Comparison of ENCODE assay signal across 36 mouse cellular contexts in genomic region chr4:137046110-137046509, GRCm38 (mm10).
"Had no signal": no experiment of that assay in that cellular context is flagged by ENCODE, and none has a peak within 500 bp of the region (broad histone marks: within the 10 kb centered on the region; RNA-seq: fewer than 3 reads in every experiment).

No protein-coding gene starts in this region.

- H3K9me3 ChIP-seq: heart, embryonic 13.5 days; heart, embryonic 15.5 days; hindbrain, embryonic 13.5 days; hindbrain, embryonic 15.5 days; intestine, embryonic 15.5 days had no signal

- H3K9ac ChIP-seq: heart, embryonic 12.5 days; heart, embryonic 13.5 days; heart, embryonic 15.5 days; hindbrain, embryonic 12.5 days; hindbrain, embryonic 13.5 days; hindbrain, embryonic 14.5 days; hindbrain, embryonic 15.5 days; intestine, embryonic 15.5 days; kidney, embryonic 15.5 days had no signal

- DNase-seq: heart, postnatal 10 days; heart, postnatal 14 days; heart, postnatal 36 days; heart, postnatal 4 days; kidney, adult 11 months; kidney, adult 18-20 months; kidney, adult 2 months; kidney, adult 8-10 months; kidney, adult 9 months; kidney, postnatal 10 days; kidney, postnatal 14 days; kidney, postnatal 25 days; kidney, postnatal 36 days; kidney, postnatal 4 days; layer of hippocampus, adult 9-11 months; layer of hippocampus, postnatal 36 days had no signal

- H3K27ac ChIP-seq: heart, embryonic 10.5 days; heart, embryonic 13.5 days; heart, embryonic 15.5 days; hindbrain, embryonic 10.5 days; hindbrain, embryonic 12.5 days; hindbrain, embryonic 13.5 days; hindbrain, embryonic 14.5 days; hindbrain, embryonic 15.5 days; hindbrain, postnatal 0 days; intestine, embryonic 15.5 days; kidney, embryonic 15.5 days; kidney, postnatal 0 days; layer of hippocampus, adult 2 months; left cerebral cortex, adult 2 months had no signal

- H3K4me3 ChIP-seq: heart, embryonic 10.5 days; heart, embryonic 12.5 days; heart, embryonic 13.5 days; heart, embryonic 15.5 days; hindbrain, embryonic 10.5 days; hindbrain, embryonic 12.5 days; hindbrain, embryonic 13.5 days; hindbrain, embryonic 15.5 days; intestine, embryonic 15.5 days; kidney, embryonic 15.5 days; layer of hippocampus, adult 2 months; left cerebral cortex, adult 2 months had no signal

- H3K4me2 ChIP-seq: heart, embryonic 11.5 days; heart, embryonic 12.5 days; heart, embryonic 13.5 days; heart, embryonic 15.5 days; hindbrain, embryonic 12.5 days; hindbrain, embryonic 13.5 days; hindbrain, embryonic 14.5 days; hindbrain, embryonic 15.5 days; intestine, embryonic 15.5 days; kidney, embryonic 15.5 days had no signal

- ATAC-seq: hindbrain, embryonic 16.5 days; hindbrain, postnatal 0 days; inflammation-experienced regulatory T-cells, adult 6 months; intestine, embryonic 15.5 days; intestine, embryonic 16.5 days; intestine, postnatal 0 days had no signal

- H3K36me3 ChIP-seq: heart, embryonic 10.5 days; heart, embryonic 12.5 days; heart, embryonic 13.5 days; heart, embryonic 15.5 days; hindbrain, embryonic 10.5 days; hindbrain, embryonic 12.5 days; hindbrain, embryonic 13.5 days; hindbrain, embryonic 15.5 days; intestine, embryonic 15.5 days; kidney, embryonic 15.5 days had no signal
